Mouse (Mus musculus) lung, adult 2 months (tissue): Measurements from ENCODE around the gene Gm20388.

Experiments used
- CTCF ChIP-seq: fragments of 200-500 bp; IDR thresholded peaks from 2 replicates; pipeline ENCODE4 v1.5.1; 2011; ENCODE audit warnings: mild to moderate bottlenecking, low read length, control low read depth; ENCODE audit not compliant: insufficient read depth
- POLR2A ChIP-seq: fragments of 200-500 bp; IDR thresholded peaks from 2 replicates; pipeline ENCODE4 v1.6.1; 2011; ENCODE audit warnings: low read depth, mild to moderate bottlenecking, control low read depth, low read length, borderline replicate concordance; ENCODE audit errors: extremely low read depth

DNA sequence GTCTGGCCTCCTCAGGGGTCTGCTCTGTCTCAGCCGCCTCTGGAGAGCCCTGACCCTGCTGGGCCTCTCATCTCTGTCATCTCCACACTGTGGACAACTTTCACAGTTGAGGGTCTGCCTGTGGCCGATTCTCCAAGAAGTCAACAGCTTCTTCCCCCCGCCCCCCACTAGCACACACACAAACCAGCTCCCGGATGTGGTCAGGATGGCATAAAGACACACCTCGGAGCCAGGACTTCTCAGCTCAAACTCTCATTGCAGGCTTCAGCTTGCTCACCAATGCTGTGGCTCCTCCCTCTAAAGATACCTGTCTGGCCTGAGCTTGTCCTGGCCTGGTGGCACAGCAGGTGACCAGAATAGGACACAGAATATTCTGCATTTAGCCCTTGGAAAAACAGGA, 977.4 kb downstream of the Gm20388 start:
- no peak for TF ChIP-seq CTCF
- TF ChIP-seq POLR2A = no peak
